Mouse (Mus musculus) midbrain, embryonic 10.5 days (tissue): ENCODE data around the gene Wwp2. TPM values are rescaled to one million over a fixed set of nuclear protein-coding genes. Genes with fewer than 3 reads are reported as not detected.

Experiments used
- DNase-seq: peaks from one replicate; pipeline ENCODE4 v3.0.0-alpha.2; 2017; ENCODE audit warnings: low spot score
- H3K27ac ChIP-seq: fragments of 300-500 bp; sonication (generic); replicated peaks from 2 replicates; pipeline ENCODE4 v1.5.1; 2016; ENCODE audit warnings: mild to moderate bottlenecking
- H3K27me3 ChIP-seq: fragments of 300-500 bp; sonication (generic); 2 replicates; pipeline ENCODE4 v1.6.1; 2016; ENCODE audit warnings: low read depth, mild to moderate bottlenecking; ENCODE audit not compliant: poor library complexity, severe bottlenecking
- H3K36me3 ChIP-seq: fragments of 300-500 bp; sonication (generic); 2 replicates; pipeline ENCODE4 v1.6.1; 2016; ENCODE audit warnings: mild to moderate bottlenecking, moderate library complexity
- H3K4me1 ChIP-seq: fragments of 300-500 bp; sonication (generic); 2 replicates; pipeline ENCODE4 v1.6.1; 2016
- H3K4me3 ChIP-seq: fragments of 300-500 bp; sonication (generic); 2 replicates; pipeline ENCODE4 v1.5.1; 2016; ENCODE audit warnings: mild to moderate bottlenecking, moderate library complexity
- H3K9me3 ChIP-seq: fragments of 300-500 bp; sonication (generic); replicated peaks from 2 replicates; pipeline ENCODE4 v1.6.1; 2016; ENCODE audit warnings: mild to moderate bottlenecking
- WGBS: fragments of 180-500 bp; shearing (Covaris S2); methylation state at CpG from one replicate; pipeline ENCODE4 v1.1.7; 2016; 5-methylcytosine and 5-hydroxymethylcytosine counted together
- polyA plus RNA-seq: library from polyadenylated mRNA; unstranded; fragments of >200 nt; fragmentation: Nextera tagmentation; extraction: Ambion mirVana; gene quantifications from 2 replicates; pipeline ENCODE4 v1.2.1, GENCODE M21; 2016

Wwp2 gene
- polyA plus RNA-seq, 1 experiment from 2014 or later, result 54.4 TPM

DNA sequence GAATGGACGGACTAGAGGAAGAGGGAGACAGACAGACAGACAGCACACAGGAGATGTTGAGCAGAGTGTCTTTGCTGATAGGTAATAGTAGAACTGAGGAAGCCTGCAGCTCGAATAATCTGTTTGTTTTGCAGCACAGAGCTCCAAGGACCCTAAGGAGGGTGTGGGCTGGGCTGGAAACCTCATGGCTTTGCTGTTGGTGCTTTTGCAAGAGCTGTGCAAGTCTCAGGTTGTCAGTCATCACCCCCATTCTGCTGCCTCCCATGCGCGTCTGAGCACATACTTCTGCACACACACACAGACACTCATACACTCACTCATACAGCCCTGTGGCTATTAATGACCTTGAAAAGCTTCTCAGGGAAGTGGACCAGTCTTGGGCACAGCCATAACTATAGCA is 101.3 kb downstream of the Wwp2 start:
- peaks cover 67% of the 10 kb centered on the region for H3K36me3 ChIP-seq
- no peak overlapping the region for H3K4me3 ChIP-seq
- no peaks in the 10 kb centered on the region for H3K9me3 ChIP-seq
- H3K27ac ChIP-seq, result no peak overlapping the region
- no peaks in the 10 kb centered on the region for H3K4me1 ChIP-seq
- WGBS, result 87% methylated on average over 4 of the region's 4 CpGs
- no peaks in the 10 kb centered on the region for H3K27me3 ChIP-seq
- DNase-seq, result no peak

DNA sequence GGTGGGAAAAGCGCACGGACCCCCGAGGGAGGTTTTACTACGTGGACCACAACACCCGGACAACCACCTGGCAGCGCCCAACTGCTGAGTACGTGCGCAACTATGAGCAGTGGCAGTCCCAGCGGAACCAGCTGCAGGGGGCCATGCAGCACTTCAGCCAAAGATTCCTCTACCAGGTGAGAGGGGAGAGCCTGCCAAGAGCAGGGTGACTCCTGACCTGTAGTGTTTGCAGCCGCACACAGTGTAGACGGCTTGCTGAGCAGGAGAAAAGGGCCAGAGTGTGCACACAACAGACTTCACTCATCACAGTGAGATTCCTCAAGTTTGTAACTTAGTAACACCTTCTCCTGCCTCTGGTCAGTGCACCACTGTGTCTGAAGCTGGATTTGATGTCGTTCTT is 104.5 kb downstream of the Wwp2 start:
- H3K4me3 ChIP-seq, result no peak overlapping the region
- H3K27ac ChIP-seq, result no peak overlapping the region
- no peak for DNase-seq
- H3K36me3 ChIP-seq, result peaks cover 55% of the 10 kb centered on the region
- 95% methylated on average over 12 of the region's 12 CpGs for WGBS
- H3K27me3 ChIP-seq, result no peaks in the 10 kb centered on the region
- peaks cover 14% of the 10 kb centered on the region for H3K4me1 ChIP-seq
- no peaks in the 10 kb centered on the region for H3K9me3 ChIP-seq

DNA sequence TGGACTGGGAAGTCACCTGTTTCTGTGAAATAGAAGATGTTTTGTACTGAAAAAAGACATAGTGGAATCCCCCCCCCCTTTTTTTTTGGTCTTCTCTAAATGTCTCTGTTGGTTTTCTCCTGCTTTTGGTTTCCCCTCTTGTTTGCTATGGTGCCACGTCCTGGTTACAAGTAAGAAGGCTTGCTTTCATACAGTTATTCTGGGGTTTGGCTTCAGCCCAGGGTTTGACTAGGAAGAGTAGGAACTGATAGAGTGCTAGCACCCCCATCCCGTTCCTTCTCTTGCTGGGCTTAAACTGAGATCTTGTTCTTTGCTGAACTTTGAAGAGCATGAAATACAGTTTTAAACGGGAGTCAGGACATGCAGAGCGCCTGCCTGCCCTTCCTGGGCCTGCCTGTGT is 105.2 kb downstream of the Wwp2 start:
- Histone ChIP-seq H3K27me3 (no peaks in the 10 kb centered on the region), H3K36me3 (peaks cover 60% of the 10 kb centered on the region), H3K27ac (no peak overlapping the region), H3K4me3 (no peak overlapping the region), H3K4me1 (peaks cover 14% of the 10 kb centered on the region), H3K9me3 (no peaks in the 10 kb centered on the region)
- WGBS, result 88% methylated on average over 4 of the region's 4 CpGs
- no peak for DNase-seq

DNA sequence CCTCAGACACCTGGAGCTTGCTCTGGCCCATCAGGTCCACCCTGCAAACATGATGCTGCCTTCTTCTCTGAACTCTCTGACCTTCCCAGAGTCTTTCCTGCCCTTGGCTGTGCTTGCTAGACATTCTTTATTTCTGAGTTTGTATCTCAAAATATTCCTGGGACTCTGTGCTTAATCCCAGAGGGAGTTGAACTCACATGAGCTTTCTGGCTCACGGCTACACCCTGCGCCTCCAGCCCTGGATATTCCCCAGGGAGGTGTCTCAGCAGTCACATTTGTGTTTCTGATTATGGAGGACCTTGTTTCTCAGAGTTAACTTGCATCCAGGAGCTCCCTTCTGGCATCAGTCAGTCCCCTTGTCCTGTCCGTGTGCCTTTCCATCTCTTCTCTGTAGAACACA is 106.0 kb downstream of the Wwp2 start:
- DNase-seq, result no peak
- Histone ChIP-seq H3K4me1 (peaks cover 14% of the 10 kb centered on the region), H3K4me3 (no peak overlapping the region), H3K27ac (no peak overlapping the region), H3K27me3 (no peaks in the 10 kb centered on the region), H3K9me3 (no peaks in the 10 kb centered on the region), H3K36me3 (peaks cover 67% of the 10 kb centered on the region)
- 93% methylated on average over 3 of the region's 3 CpGs for WGBS

DNA sequence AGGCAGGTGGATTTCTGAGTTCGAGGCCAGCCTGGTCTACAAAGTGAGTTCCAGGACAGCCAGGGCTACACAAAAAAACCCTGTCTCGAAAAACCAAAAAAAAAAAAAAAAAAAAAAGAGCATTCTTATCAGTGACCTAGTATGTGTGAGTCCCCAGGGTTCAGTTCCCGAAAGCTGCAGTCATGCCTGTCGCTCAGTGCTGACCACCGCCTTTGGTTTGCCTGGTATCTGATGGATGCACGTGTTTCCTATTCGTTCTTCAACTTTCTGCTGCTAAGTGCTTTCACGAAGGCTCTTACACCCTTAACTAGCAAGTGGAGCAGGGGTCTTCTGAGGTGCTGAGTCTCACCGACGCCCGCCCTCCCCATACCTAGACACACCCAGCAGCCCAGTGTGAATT is 107.5 kb downstream of the Wwp2 start:
- WGBS, result 97% methylated on average over 11 of the region's 11 CpGs
- peaks cover 63% of the 10 kb centered on the region for H3K36me3 ChIP-seq

DNA sequence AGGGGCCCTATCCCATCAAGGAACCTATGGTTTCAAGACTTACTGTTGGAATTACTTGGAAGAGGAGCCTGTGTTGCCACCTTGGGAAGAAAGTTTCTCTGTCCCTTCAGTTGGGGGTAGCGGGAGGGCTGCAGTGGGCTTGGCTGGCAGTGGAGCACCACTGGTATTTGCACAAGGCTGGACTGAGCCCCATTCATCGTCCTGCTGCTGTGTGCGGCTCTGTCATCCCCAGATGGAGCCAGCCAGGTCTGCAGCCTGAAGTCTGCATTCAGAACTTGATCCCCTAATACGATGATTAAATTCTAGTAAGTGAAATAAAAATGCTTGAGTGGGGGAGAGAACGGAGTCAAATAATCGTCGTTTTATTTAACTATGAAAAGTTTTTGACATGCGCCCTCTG is 108.0 kb downstream of the Wwp2 start:
- 84% methylated on average over 8 of the region's 8 CpGs for WGBS
- H3K27ac ChIP-seq, result peak overlapping the region; percentile 55; the same call in 1 of the 2 replicates
- H3K36me3 ChIP-seq, result peaks cover 68% of the 10 kb centered on the region
- H3K4me1 ChIP-seq, result peaks cover 14% of the 10 kb centered on the region
- DNase-seq, result no peak
- H3K9me3 ChIP-seq, result no peaks in the 10 kb centered on the region
- no peaks in the 10 kb centered on the region for H3K27me3 ChIP-seq
- no peak overlapping the region for H3K4me3 ChIP-seq

More for the DNA sequence above, 107.5 kb downstream of the Wwp2 start:
- Histone ChIP-seq H3K9me3 (no peaks in the 10 kb centered on the region), H3K27ac (no peak overlapping the region), H3K27me3 (no peaks in the 10 kb centered on the region), H3K4me3 (no peak overlapping the region), H3K4me1 (peaks cover 14% of the 10 kb centered on the region)
- DNase-seq, result no peak

DNA sequence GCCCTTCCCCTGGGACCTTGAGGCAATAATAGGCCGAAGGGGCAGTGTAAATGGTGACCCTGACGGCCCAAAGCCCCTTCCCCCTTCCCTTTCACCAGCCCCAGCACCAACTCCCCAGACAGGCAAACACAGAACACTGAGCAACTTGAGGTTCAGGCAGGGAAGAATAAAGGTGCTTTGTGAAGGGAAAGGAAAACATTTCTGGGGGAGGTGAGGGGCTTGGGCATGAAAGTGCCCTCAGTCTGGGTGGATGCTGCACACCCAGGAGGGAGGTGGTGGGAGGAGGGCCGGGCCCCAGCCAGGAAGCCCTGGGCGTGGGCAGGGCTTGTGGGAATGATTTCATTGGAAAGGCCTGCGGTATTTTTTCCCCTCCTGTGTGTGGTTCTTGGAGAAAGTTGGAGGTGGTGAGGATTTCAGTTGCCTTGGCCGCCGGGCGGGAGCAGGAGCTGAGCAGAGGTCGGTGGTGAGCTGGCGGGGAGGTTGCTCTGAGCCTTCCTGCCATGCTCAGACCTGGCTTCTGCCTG is 108.5 kb downstream of the Wwp2 start:
- H3K4me1 ChIP-seq, result peaks cover 14% of the 10 kb centered on the region
- H3K4me3 ChIP-seq, result no peak overlapping the region
- 65% methylated on average over 10 of the region's 10 CpGs for WGBS
- DNase-seq, result no peak
- no peaks in the 10 kb centered on the region for H3K9me3 ChIP-seq
- H3K27me3 ChIP-seq, result no peaks in the 10 kb centered on the region
- H3K27ac ChIP-seq, result peak overlapping the region; percentile 55
- H3K36me3 ChIP-seq, result peaks cover 71% of the 10 kb centered on the region

DNA sequence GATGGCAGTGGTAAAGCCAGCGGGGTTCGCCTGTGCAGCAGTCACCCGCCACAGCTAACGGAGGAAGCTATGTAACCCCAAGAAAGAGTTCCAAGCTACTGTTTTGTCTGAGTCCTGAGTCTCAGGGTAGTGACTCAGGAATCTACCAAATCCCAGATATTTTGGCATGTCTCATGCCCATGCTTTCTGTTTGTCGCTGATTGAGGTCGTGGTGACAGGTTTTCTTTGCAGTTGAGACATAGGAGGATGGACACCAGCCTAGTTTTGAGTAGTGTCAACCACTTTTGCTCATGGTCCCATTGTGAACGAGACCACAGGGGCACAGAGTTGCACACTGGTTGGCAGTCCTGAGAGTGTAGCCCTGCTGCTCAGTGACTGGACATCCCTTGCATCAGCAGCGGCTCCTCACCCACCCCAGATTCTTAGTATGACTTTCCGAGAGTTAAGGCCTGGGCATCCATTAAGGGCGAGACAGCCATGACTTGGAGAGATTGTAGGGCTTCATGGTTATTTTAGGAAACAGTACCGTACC is 109.5 kb downstream of the Wwp2 start:
- Histone ChIP-seq H3K9me3 (no peaks in the 10 kb centered on the region), H3K4me1 (peaks cover 14% of the 10 kb centered on the region), H3K27ac (0 out of 2 replicates have a peak overlapping the region, but pooled peaks have one; percentile 55), H3K36me3 (peaks cover 71% of the 10 kb centered on the region), H3K27me3 (no peaks in the 10 kb centered on the region), H3K4me3 (no peak overlapping the region)
- WGBS, result 93% methylated on average over 11 of the region's 11 CpGs
- DNase-seq, result no peak

DNA sequence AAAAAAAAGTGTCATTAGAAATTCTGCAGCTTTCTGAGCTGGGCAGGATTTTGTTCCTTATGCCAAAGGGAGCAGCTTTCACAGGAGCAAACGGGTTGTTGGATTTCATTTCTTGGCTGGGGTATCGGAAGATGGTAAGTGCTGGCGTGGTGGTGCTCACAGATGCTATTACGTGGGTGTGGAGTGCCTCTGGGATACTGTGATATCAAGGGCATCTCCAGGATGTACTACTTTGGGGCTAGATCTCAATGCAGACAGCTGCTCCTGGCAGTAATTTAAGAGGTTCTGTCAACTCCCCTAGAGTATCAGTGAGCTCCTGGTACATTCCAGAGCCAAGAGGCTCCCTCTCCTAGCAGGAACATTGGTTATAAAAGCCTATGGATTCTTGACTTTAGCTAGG is 110.0 kb downstream of the Wwp2 start:
- Histone ChIP-seq H3K4me1 (peaks cover 14% of the 10 kb centered on the region), H3K27ac (no peak overlapping the region), H3K27me3 (no peaks in the 10 kb centered on the region), H3K4me3 (no peak overlapping the region), H3K9me3 (no peaks in the 10 kb centered on the region), H3K36me3 (peaks cover 71% of the 10 kb centered on the region)
- no peak for DNase-seq
- 95% methylated on average over 4 of the region's 4 CpGs for WGBS

DNA sequence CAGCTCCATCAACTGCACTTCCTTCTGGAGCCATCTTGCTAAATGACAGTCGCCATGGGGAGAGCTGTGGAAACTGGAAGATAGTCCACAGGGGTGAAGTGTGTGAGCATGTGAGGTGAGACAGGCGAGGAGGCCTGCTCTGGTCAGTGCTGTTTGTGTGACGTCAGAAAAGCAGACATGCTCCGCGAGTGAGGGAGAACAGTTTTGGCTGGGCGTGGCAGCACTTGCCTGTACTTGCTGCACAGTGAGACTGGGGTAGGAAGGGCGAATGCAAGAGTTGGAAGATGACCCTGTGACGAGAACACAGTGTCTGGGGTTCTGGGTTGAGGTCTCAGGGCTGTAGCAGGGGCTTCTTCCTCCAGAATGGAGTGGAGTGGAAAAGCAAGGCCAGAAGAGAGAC is 110.7 kb downstream of the Wwp2 start:
- DNase-seq, result no peak
- no peaks in the 10 kb centered on the region for H3K9me3 ChIP-seq
- H3K27me3 ChIP-seq, result no peaks in the 10 kb centered on the region
- H3K4me3 ChIP-seq, result no peak overlapping the region
- 91% methylated on average over 8 of the region's 8 CpGs for WGBS
- H3K36me3 ChIP-seq, result peaks cover 71% of the 10 kb centered on the region
- peaks cover 15% of the 10 kb centered on the region for H3K4me1 ChIP-seq
- H3K27ac ChIP-seq, result no peak overlapping the region

DNA sequence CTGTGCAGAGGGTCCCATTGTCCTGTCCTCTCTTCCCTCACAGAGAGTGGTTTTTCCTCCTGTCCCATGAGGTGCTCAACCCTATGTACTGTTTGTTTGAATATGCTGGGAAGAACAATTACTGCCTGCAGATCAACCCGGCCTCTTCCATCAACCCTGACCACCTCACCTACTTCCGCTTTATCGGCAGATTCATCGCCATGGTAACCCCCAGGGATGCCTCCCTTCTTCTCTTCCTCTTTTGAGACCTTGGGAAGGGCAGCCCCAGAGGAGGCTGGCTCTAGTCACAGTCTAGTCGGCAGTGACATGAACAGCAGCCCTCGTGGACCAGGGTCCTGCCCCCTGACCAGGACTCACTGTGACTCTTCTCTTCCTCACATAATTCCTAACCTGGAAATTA is 116.1 kb downstream of the Wwp2 start:
- H3K4me1 ChIP-seq, result peaks cover 24% of the 10 kb centered on the region
- WGBS, result 42% methylated on average over 6 of the region's 6 CpGs
- H3K27me3 ChIP-seq, result no peaks in the 10 kb centered on the region
- H3K36me3 ChIP-seq, result peaks cover 82% of the 10 kb centered on the region
- H3K9me3 ChIP-seq, result no peaks in the 10 kb centered on the region
- H3K4me3 ChIP-seq, result no peak overlapping the region
- no peak for DNase-seq
- H3K27ac ChIP-seq, result peak overlapping the region; percentile 33; the same call in 1 of the 2 replicates

DNA sequence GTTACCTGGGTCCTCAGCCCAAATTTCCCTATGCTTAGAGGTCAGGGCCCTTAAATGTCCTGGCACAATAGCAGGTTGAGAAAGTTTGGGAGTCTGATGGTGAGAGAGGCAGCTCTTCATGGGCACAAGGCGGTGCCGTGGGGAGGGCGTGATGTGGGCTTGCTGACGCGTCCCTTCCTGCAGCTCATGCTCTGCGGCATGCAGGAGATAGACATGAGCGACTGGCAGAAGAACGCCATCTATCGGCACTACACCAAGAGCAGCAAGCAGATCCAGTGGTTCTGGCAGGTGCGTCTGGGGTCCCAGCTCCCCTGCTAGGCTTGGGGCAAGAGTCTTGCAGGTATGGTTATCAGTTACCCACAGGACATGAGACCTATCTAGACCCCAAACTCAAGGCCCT is 119.1 kb downstream of the Wwp2 start:
- H3K4me3 ChIP-seq, result no peak overlapping the region
- 90% methylated on average over 10 of the region's 10 CpGs for WGBS
- no peak overlapping the region for H3K27ac ChIP-seq
- H3K36me3 ChIP-seq, result peaks cover 72% of the 10 kb centered on the region
- no peaks in the 10 kb centered on the region for H3K9me3 ChIP-seq
- H3K27me3 ChIP-seq, result no peaks in the 10 kb centered on the region
- DNase-seq, result no peak
- H3K4me1 ChIP-seq, result peaks cover 32% of the 10 kb centered on the region

DNA sequence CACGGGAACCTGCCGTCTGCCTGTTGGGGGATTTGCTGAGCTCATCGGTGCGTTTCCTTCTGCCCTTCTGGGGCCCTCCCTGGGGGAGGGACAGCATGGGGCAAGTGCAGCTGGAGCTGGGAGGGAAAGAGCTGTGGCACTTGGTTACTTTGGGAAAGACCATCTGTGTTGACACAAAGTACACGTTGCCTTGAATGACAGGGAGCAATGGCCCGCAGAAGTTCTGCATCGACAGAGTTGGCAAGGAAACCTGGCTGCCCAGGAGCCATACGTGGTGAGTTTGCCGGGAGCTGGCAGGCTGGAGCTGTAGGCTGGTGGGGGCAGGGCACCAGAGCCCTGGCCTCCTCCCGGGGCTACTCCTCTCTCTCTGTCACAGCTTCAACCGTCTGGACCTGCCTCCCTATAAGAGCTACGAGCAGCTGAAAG is 120.4 kb downstream of the Wwp2 start:
- Histone ChIP-seq H3K4me3 (no peak overlapping the region), H3K4me1 (peaks cover 32% of the 10 kb centered on the region), H3K36me3 (peaks cover 59% of the 10 kb centered on the region), H3K27ac (peak overlapping the region; percentile 43), H3K9me3 (no peaks in the 10 kb centered on the region), H3K27me3 (no peaks in the 10 kb centered on the region)
- DNase-seq, result no peak
- WGBS, result 35% methylated on average over 12 of the region's 12 CpGs
